Mouse (Mus musculus): Measurements from ENCODE around the gene Gm49384.

DNA sequence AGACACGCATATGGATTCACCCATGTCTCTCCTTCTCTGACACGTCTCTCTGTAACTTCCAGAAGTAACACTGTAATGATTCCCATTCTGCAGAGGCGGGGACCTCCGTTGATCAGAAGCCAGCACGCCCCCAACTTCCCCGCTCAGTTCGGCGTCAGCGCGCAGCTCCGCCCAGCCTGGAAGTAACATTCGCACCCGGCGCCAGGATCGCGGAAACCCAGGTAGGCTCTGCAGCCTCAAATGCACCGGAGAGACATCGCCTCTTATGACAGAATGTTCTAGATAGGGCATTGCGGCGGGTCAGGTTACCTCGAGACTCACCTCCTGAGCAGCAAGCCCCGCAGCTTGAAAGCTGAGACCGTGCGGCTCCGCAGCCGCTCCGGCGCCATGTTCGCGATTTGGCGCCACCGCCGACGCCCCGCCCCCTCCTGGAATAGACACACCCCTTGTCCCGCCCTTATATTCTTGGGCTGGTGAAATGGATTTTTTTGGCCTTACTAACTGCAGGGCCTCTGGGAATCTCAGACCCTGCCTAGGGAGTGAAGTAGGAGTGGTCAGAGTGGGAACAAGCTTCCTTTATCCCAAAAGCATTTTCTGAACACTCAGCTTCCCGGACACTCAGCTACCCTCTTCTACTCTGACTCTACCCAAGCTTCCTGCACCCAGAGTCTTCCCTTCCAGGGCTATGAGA lies 23.9 kb upstream of the Gm49384 start, which contains the start of gene Pole2:
- TF ChIP-seq CTCF (IDR thresholded peaks at IDR 0.05; ENCODE audit: extremely low read depth, insufficient read depth, low read length) (no peak), POLR2A (IDR thresholded peaks at IDR 0.05; ENCODE audit: extremely low read depth, insufficient read depth, low read length) (no peak)
